Mouse (Mus musculus): Measurements from ENCODE around the gene Ece2. TPM values are rescaled to one million over a fixed set of nuclear protein-coding genes. Genes with fewer than 3 reads are reported as not detected.

Ece2 gene
- polyA plus RNA-seq, 1 experiment from 2014 or later: 2.6 TPM

- H3K9ac ChIP-seq (ENCODE audit: low read length): no peak overlapping the region
- no peak for ATAC-seq (ENCODE audit: insufficient read depth, low FRiP score)
- H3K4me2 ChIP-seq (ENCODE audit: low read depth, low read length): no peak overlapping the region
- H3K4me1 ChIP-seq (ENCODE audit: control insufficient read depth, insufficient read depth, low read length): no peaks in the 10 kb centered on the region; the same call in 1 of the 2 replicates
- peaks cover 1% of the 10 kb centered on the region; the same call in 1 of the 2 replicates for H3K36me3 ChIP-seq (ENCODE audit: control insufficient read depth, insufficient read depth, low read length)
- 75% methylated on average over 5 of the region's 5 CpGs for WGBS
- H3K27me3 ChIP-seq (ENCODE audit: control insufficient read depth, insufficient read depth, low read length): no peaks in the 10 kb centered on the region
- H3K27ac ChIP-seq (ENCODE audit: low read length): no peak overlapping the region
- no peak overlapping the region for H3K4me3 ChIP-seq (replicated peaks; ENCODE audit: low read length)
- H3K9me3 ChIP-seq (replicated peaks; ENCODE audit: control insufficient read depth, low read length): no peaks in the 10 kb centered on the region
These were observed 29.1 kb upstream of the Ece2 start for GRCm38 (mm10) chr16:20600511-20600910.

DNA sequence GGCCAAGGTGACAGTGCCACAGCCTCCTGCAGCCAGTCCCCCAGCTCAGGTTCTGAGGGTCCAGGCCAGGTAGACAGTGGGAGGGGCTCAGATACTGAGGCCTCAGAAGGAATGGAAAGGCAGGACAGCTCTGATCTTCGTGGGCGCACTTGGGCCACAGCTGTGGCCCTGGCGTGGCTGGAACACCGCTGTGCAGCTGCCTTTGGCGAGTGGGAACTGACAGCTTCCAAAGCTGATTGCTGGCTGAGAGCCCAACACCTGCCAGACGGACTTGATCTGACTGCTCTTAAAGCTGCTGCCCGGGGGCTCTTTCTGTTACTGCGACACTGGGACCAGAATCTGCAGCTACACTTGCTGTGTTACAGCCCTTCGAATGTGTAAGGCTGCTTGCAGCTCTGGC lies 24.9 kb upstream of the Ece2 start:
- no peak overlapping the region for H3K4me3 ChIP-seq (replicated peaks; ENCODE audit: low read length)

DNA sequence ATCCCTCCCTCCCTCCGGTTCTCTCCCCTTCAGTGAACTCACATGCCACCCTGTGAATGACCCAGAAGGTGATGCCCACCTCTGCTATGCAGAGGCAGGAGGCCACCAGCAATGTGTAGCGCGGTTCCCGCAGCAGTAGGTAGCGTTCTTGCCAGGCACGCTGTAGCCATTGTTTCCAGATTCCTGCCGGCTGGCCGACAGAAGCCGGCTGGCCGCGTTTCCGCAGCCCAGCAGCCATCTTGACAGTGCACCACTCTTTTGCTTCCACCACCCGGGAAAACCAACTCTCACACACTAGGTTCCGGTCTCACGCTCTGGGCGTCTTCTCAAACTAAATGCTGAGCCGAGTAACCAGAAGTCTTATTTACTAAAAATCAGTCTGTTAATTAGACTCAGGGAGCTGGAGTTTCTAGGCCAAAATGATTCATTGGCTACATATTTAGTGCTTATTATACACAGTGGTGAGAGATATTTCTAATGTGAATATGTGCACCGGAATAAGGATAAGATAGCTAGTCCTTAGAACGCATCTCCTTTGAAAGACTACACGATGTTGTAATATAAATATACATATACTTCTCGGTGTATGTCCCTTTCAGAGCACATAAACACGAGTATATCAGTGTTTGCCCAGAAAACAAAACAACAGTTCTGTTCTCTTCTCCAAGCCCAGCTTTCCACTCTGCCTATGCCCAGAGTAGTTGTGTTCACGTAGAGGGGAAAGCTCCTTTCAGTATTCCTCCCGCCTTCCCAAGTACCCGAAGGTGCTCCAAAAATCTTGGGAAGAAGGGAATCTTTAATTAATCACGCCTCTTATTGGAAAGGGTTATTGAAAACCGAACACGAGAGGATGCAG lies 18.9 kb upstream of the Ece2 start:
- peak; percentile 55; the same call in 1 of the 2 replicates for ATAC-seq (ENCODE audit: insufficient read depth, low FRiP score)
- Histone ChIP-seq H3K27me3 (ENCODE audit: control insufficient read depth, insufficient read depth, low read length) (no peaks in the 10 kb centered on the region), H3K4me3 (replicated peaks; ENCODE audit: low read length) (peak overlapping the region; percentile 97), H3K9ac (ENCODE audit: low read length) (peak overlapping the region; percentile 93), H3K9me3 (replicated peaks; ENCODE audit: control insufficient read depth, low read length) (no peaks in the 10 kb centered on the region), H3K36me3 (ENCODE audit: control insufficient read depth, insufficient read depth, low read length) (peaks cover 4% of the 10 kb centered on the region; the same call in 1 of the 2 replicates), H3K27ac (ENCODE audit: low read length) (peak overlapping the region; percentile 91), H3K4me2 (ENCODE audit: low read depth, low read length) (peak overlapping the region; percentile 99), H3K4me1 (ENCODE audit: control insufficient read depth, insufficient read depth, low read length) (peaks cover 7% of the 10 kb centered on the region)
- under 1% methylated on average over 28 of the region's 28 CpGs for WGBS

More for the DNA sequence above, 24.9 kb upstream of the Ece2 start:
- H3K9me3 ChIP-seq (replicated peaks; ENCODE audit: control insufficient read depth, low read length): no peaks in the 10 kb centered on the region
- no peak overlapping the region for H3K9ac ChIP-seq (ENCODE audit: low read length)
- peaks cover 2% of the 10 kb centered on the region for H3K4me1 ChIP-seq (ENCODE audit: control insufficient read depth, insufficient read depth, low read length)
- peaks cover 7% of the 10 kb centered on the region; the same call in 1 of the 2 replicates for H3K36me3 ChIP-seq (ENCODE audit: control insufficient read depth, insufficient read depth, low read length)
- WGBS: 64% methylated on average over 9 of the region's 9 CpGs
- H3K27ac ChIP-seq (ENCODE audit: low read length): no peak overlapping the region
- no peaks in the 10 kb centered on the region for H3K27me3 ChIP-seq (ENCODE audit: control insufficient read depth, insufficient read depth, low read length)
- no peak for ATAC-seq (ENCODE audit: insufficient read depth, low FRiP score)
- H3K4me2 ChIP-seq (ENCODE audit: low read depth, low read length): no peak overlapping the region

DNA sequence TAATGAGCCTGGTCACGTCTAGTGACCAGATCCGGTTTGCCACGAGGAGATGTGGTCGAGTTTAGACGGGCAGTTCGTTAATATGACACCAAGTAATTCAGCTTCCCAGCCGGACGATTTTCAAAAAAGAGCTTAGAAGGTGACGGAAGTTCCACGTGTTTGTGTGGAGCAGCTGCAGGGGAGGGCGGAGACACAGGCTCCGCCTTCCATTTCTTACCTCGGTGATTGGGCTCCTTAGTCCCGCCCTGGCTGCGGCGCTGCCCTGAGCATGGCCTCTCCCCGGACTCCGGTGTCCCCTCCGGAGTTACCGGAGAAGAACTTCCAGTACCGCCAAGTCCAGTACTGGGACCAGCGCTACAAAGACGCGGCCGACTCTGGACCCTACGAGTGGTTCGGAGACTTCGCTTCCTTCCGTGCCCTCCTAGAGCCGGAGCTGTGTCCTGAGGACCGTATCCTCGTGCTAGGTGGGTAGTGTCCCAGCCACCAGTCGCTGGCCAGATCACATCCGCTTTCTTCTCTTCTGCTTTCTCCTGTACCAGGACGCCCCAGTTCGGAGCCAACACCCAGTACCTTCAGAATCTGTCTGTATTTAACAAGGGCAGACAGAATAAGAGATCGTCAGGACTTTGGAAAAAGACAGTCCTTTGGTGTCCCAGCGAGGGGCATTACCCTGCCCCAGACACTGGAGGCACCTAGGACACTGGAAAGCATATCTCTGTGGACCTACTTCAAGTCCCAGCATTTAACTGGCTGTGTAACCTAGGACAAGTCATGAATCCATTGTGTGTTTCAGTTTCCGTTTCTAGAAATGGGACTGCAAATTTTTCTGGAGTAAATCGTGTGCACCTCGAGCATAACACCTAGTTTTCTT lies 18.0 kb upstream of the Ece2 start, which contains the start of the genes Eef1akmt4, Gm49333 and Alg3:
TSS of gene Eef1akmt4 (plus strand) at position 237 of the 871 bp plus-strand sequence.
TSS of gene Gm49333 (plus strand) at position 254 of the 871 bp plus-strand sequence.
TSS of gene Alg3 (minus strand) at position 379 of the 871 bp plus-strand sequence.
- H3K4me1 ChIP-seq (ENCODE audit: control insufficient read depth, insufficient read depth, low read length): peaks cover 7% of the 10 kb centered on the region
- WGBS: 1% methylated on average over 41 of the region's 41 CpGs
- peak within 1 kb of the TSS; percentile 97 for H3K4me3 ChIP-seq (replicated peaks; ENCODE audit: low read length)
- peak within 1 kb of the TSS; percentile 91 for H3K27ac ChIP-seq (ENCODE audit: low read length)
- peak within 1 kb of the TSS; percentile 93 for H3K9ac ChIP-seq (ENCODE audit: low read length)
- H3K4me2 ChIP-seq (ENCODE audit: low read depth, low read length): peak within 1 kb of the TSS; percentile 99
- ATAC-seq (ENCODE audit: insufficient read depth, low FRiP score): peak; percentile 98
- H3K27me3 ChIP-seq (ENCODE audit: control insufficient read depth, insufficient read depth, low read length): no peaks in the 10 kb centered on the region
- H3K36me3 ChIP-seq (ENCODE audit: control insufficient read depth, insufficient read depth, low read length): no peaks in the 10 kb centered on the region; the same call in 1 of the 2 replicates
- H3K9me3 ChIP-seq (replicated peaks; ENCODE audit: control insufficient read depth, low read length): no peaks in the 10 kb centered on the region

GRCm38 (mm10) chr16:20619541-20620398 lies 9.9 kb upstream of the Ece2 start:
- no peaks in the 10 kb centered on the region for H3K36me3 ChIP-seq (ENCODE audit: control insufficient read depth, insufficient read depth, low read length)
- no peak overlapping the region for H3K9ac ChIP-seq (ENCODE audit: low read length)
- no peak overlapping the region for H3K27ac ChIP-seq (ENCODE audit: low read length)
- H3K9me3 ChIP-seq (replicated peaks; ENCODE audit: control insufficient read depth, low read length): no peaks in the 10 kb centered on the region
- WGBS: 3% methylated on average over 81 of the region's 83 CpGs
- peaks cover 22% of the 10 kb centered on the region for H3K4me1 ChIP-seq (ENCODE audit: control insufficient read depth, insufficient read depth, low read length)
- peak; percentile 45 for ATAC-seq (ENCODE audit: insufficient read depth, low FRiP score)
- peak overlapping the region; percentile 87 for H3K4me2 ChIP-seq (ENCODE audit: low read depth, low read length)
- peaks cover 23% of the 10 kb centered on the region for H3K27me3 ChIP-seq (ENCODE audit: control insufficient read depth, insufficient read depth, low read length)
- H3K4me3 ChIP-seq (replicated peaks; ENCODE audit: low read length): peak overlapping the region; percentile 55

DNA sequence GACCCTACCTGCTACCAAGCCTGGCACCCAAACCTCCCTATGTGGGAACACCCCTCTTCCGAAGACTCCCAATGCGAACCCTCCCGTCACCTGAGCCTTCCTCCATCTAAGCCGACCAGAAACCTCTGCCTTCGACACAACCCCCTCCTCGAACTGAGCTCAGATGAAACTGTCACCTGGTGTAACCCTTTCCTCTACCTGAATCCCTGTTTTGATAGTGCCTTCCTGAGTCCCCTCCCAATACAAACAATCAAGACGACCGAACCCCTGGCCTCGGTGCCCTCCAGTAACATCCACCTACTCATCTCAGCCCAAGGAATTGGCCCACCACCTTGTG lies 9.3 kb upstream of the Ece2 start:
- Histone ChIP-seq H3K4me3 (replicated peaks; ENCODE audit: low read length) (peak overlapping the region; percentile 55), H3K27me3 (ENCODE audit: control insufficient read depth, insufficient read depth, low read length) (peaks cover 23% of the 10 kb centered on the region), H3K9me3 (replicated peaks; ENCODE audit: control insufficient read depth, low read length) (no peaks in the 10 kb centered on the region), H3K9ac (ENCODE audit: low read length) (0 out of 2 replicates have a peak overlapping the region, but pooled peaks have one; percentile 66), H3K27ac (ENCODE audit: low read length) (no peak overlapping the region), H3K36me3 (ENCODE audit: control insufficient read depth, insufficient read depth, low read length) (no peaks in the 10 kb centered on the region), H3K4me2 (ENCODE audit: low read depth, low read length) (peak overlapping the region; percentile 87), H3K4me1 (ENCODE audit: control insufficient read depth, insufficient read depth, low read length) (peaks cover 22% of the 10 kb centered on the region)
- WGBS: 0% methylated on average over 9 of the region's 9 CpGs
- no peak for ATAC-seq (ENCODE audit: insufficient read depth, low FRiP score)

DNA sequence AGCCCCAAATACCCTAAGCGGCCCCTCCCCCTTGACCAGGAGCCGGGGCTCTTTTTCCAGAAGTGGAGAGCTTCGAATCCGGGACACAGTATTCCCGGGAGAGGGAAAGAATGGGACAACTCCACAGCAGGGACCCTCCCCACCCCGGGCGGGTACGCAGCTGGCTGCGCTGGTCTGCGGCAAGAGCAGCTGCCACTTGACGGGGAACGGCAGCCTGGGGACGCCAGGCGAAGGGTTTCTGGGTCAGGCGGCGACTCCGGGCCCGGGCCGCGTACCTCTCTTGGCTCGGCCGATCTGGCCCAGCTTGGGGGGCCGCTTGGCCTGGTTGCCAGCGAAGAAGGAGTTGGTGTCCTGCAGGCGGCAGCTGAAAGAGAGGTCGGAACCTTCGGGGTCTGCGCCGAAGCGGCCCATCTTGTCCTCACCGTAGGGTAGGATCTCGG lies 8.9 kb upstream of the Ece2 start:
- Histone ChIP-seq H3K36me3 (ENCODE audit: control insufficient read depth, insufficient read depth, low read length) (no peaks in the 10 kb centered on the region), H3K27me3 (ENCODE audit: control insufficient read depth, insufficient read depth, low read length) (peaks cover 23% of the 10 kb centered on the region), H3K9me3 (replicated peaks; ENCODE audit: control insufficient read depth, low read length) (no peaks in the 10 kb centered on the region), H3K9ac (ENCODE audit: low read length) (peak overlapping the region; percentile 66), H3K4me3 (replicated peaks; ENCODE audit: low read length) (peak overlapping the region; percentile 55), H3K27ac (ENCODE audit: low read length) (no peak overlapping the region), H3K4me1 (ENCODE audit: control insufficient read depth, insufficient read depth, low read length) (peaks cover 22% of the 10 kb centered on the region), H3K4me2 (ENCODE audit: low read depth, low read length) (peak overlapping the region; percentile 87)
- WGBS: under 1% methylated on average over 32 of the region's 32 CpGs
- no peak for ATAC-seq (ENCODE audit: insufficient read depth, low FRiP score)
